Mouse (Mus musculus) limb, embryonic 13.5 days (tissue): ENCODE data around the gene Stk11. TPM values are rescaled to one million over a fixed set of nuclear protein-coding genes. Genes with fewer than 3 reads are reported as not detected.

Experiments used
- ATAC-seq: fragments of 200-750 bp; cut with Nextera tagmentation; 2 replicates; pipeline ENCODE4 v1.8.0; 2017; ENCODE audit warnings: low read depth, moderate number of reproducible peaks, moderate TSS enrichment; ENCODE audit not compliant: low FRiP score
- H3K27ac ChIP-seq: fragments of 300-500 bp; sonication (generic); 2 replicates; pipeline ENCODE4 v1.5.1; 2015; ENCODE audit warnings: inconsistent platforms, mild to moderate bottlenecking, moderate library complexity
- H3K27me3 ChIP-seq: fragments of 300-500 bp; sonication (generic); 2 replicates; pipeline ENCODE4 v1.6.1; 2015; ENCODE audit warnings: mild to moderate bottlenecking, inconsistent platforms
- H3K36me3 ChIP-seq: fragments of 300-500 bp; sonication (generic); 2 replicates; pipeline ENCODE4 v1.6.1; 2015; ENCODE audit warnings: inconsistent platforms, mild to moderate bottlenecking, moderate library complexity
- H3K4me1 ChIP-seq: fragments of 300-500 bp; sonication (generic); 2 replicates; pipeline ENCODE4 v1.6.1; 2015; ENCODE audit warnings: inconsistent platforms
- H3K4me2 ChIP-seq: fragments of 300-500 bp; sonication (generic); replicated peaks from 2 replicates; pipeline ENCODE4 v1.6.1; 2015; ENCODE audit warnings: inconsistent platforms, mild to moderate bottlenecking, moderate library complexity
- H3K4me3 ChIP-seq: fragments of 300-500 bp; sonication (generic); 2 replicates; pipeline ENCODE4 v1.5.1; 2015; ENCODE audit warnings: moderate library complexity, mild to moderate bottlenecking, inconsistent platforms
- H3K9ac ChIP-seq: fragments of 300-500 bp; sonication (generic); 2 replicates; pipeline ENCODE4 v1.6.1; 2015; ENCODE audit warnings: mild to moderate bottlenecking, inconsistent platforms
- H3K9me3 ChIP-seq: fragments of 300-500 bp; sonication (generic); 2 replicates; pipeline ENCODE4 v1.6.1; 2016; ENCODE audit warnings: inconsistent platforms
- WGBS: fragments of 180-500 bp; shearing (Covaris S2); methylation state at CpG from one replicate; pipeline ENCODE4 v1.1.7; 2015; 5-methylcytosine and 5-hydroxymethylcytosine counted together
- polyA plus RNA-seq: library from polyadenylated mRNA; unstranded; fragments of >200 nt; fragmentation: Nextera tagmentation; extraction: Ambion mirVana; gene quantifications from 2 replicates; pipeline ENCODE4 v1.2.1, GENCODE M21; 2015

Gene Stk11
- polyA plus RNA-seq, 1 experiment from 2014 or later = 17.4 TPM

DNA sequence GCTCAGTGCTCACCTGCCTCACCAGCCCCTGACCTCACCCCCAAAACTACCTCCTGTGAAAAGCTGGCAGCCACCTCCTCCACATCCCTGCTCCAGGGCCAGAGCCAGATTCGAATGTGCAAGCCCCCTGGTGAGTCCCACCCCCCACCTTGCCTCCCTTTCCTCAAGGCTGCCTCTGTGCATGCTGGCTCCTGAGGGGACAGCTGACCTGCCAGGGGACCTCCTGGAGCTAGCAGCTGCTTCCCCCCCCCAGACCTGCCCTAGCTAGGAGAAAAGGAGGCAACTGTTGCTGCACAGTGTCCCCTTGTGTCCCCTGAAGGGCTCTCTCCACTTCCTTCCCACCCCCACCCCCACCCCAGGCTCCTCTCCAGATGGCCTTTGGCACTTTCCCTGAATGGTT is 39.7 kb downstream of the Stk11 start:
- peak overlapping the region; percentile 61; the same call in 1 of the 2 replicates for H3K27ac ChIP-seq
- peaks cover 84% of the 10 kb centered on the region for H3K4me1 ChIP-seq
- WGBS = 43% methylated on average over 1 of the region's 1 CpGs
- peak overlapping the region; percentile 27; the same call in 1 of the 2 replicates for H3K4me2 ChIP-seq
- H3K9ac ChIP-seq = 0 out of 2 replicates have a peak overlapping the region, but pooled peaks have one; percentile 1
- 0 out of 2 replicates have a peak overlapping the region, but pooled peaks have one; percentile 1 for H3K4me3 ChIP-seq
- peaks cover 68% of the 10 kb centered on the region for H3K36me3 ChIP-seq
- H3K9me3 ChIP-seq = no peaks in the 10 kb centered on the region
- no peaks in the 10 kb centered on the region for H3K27me3 ChIP-seq
- no peak for ATAC-seq

DNA sequence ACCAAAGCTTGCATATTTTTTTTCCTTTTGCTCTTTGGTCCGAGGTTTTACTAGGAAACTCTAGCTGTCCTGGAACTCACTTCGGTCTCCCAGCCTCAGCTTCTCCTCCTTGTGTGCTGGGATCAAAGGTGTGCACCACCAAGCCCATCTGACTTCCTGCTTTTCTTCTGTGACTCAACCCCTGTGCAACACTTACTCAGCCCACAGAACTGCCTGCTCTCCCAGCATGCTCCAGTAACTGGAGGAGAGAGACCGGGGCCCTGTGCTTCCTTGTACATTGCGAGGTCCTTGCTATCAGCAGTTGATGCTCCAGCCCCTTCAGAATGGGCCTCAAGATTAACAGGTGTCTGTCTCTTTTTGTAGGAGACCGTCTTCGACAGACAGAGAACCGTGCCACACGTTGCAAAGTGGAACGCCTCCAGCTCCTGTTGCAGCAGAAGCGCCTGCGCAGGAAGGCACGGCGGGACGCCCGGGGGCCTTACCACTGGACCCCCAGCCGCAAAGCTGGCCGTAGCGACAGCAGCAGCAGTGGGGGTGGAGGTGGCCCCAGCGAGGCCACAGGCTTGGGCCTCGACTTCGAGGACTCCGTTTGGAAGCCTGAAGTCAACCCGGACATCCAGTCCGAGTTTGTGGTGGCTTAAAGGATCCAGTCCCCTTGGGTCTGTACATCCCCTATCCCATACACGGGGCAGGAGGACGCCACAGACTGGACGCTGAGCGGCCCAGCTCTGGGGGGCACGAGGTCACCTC is 40.6 kb downstream of the Stk11 start:
- H3K4me2 ChIP-seq = no peak overlapping the region
- H3K27me3 ChIP-seq = no peaks in the 10 kb centered on the region
- ATAC-seq = no peak
- peak overlapping the region; percentile 40 for H3K9ac ChIP-seq
- peaks cover 93% of the 10 kb centered on the region for H3K4me1 ChIP-seq
- no peak overlapping the region for H3K4me3 ChIP-seq
- H3K9me3 ChIP-seq = no peaks in the 10 kb centered on the region
- peak overlapping the region; percentile 88; the same call in 1 of the 2 replicates for H3K27ac ChIP-seq
- WGBS = 86% methylated on average over 29 of the region's 29 CpGs
- peaks cover 65% of the 10 kb centered on the region for H3K36me3 ChIP-seq

DNA sequence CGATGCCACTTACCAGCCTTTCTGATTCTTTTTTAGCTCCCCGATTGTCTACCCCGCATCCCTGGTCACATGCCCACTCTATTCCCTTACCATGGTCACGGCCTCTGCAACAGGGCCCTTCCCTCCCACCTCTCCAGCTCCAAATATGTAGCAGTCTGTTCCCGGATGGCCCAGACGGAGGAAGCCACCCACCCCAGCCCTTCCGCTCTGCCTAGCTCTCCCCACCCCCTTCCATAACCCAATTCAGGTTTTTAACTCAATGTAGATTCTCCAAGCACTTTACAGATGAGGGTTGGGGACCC is 41.1 kb downstream of the Stk11 start:
- no peaks in the 10 kb centered on the region for H3K27me3 ChIP-seq
- WGBS = 56% methylated on average over 7 of the region's 7 CpGs
- ATAC-seq = no peak
- H3K4me3 ChIP-seq = no peak overlapping the region
- H3K4me2 ChIP-seq = no peak overlapping the region
- H3K9me3 ChIP-seq = no peaks in the 10 kb centered on the region
- peaks cover 60% of the 10 kb centered on the region for H3K36me3 ChIP-seq
- peak overlapping the region; percentile 40; the same call in 1 of the 2 replicates for H3K9ac ChIP-seq
- peak overlapping the region; percentile 88; the same call in 1 of the 2 replicates for H3K27ac ChIP-seq
- peaks cover 95% of the 10 kb centered on the region for H3K4me1 ChIP-seq

DNA sequence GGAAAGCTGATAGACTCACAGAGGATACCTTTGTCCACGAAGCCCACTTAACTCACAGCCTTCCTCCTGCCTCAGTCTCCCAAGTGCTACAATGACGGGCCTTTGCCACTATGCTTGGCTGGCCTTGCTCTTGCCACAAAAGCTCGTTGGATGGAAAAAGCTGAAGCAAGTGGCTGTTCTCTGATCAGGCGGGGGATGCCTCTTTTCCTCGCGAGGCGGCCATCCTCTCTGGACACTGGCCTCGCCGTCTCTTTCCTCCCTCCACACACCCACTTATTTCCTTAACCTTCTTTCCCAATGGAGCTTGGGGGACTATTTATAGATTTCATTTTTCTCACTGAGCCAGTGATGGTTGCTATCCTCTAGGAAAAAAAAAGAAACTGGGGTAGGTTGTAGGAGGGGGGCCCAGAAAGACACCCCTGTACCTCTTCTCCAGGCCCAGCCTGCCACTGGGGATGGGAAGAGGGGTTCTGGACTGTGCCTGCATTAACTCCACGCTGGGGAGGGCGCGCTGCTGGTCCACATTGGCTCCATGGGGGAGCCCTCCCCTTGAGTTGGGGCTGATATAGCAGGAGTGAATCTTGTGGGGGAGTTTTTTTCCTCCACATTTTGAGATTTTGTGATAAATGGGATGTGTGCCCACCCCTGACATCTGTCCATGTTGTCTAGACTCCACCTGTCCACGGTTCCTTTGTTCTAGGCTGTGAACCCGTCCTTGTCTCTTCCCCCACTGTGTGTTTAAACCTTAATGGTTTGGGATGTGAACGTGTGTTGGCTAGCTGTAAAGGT is 41.7 kb downstream of the Stk11 start:
- 67% methylated on average over 15 of the region's 15 CpGs for WGBS
- H3K36me3 ChIP-seq = peaks cover 53% of the 10 kb centered on the region
- peak overlapping the region; percentile 75; the same call in 1 of the 2 replicates for H3K4me2 ChIP-seq
- H3K9ac ChIP-seq = 0 out of 2 replicates have a peak overlapping the region, but pooled peaks have one; percentile 40
- H3K9me3 ChIP-seq = no peaks in the 10 kb centered on the region
- peak overlapping the region; percentile 88 for H3K27ac ChIP-seq
- no peak for ATAC-seq
- peaks cover 95% of the 10 kb centered on the region for H3K4me1 ChIP-seq
- 0 out of 2 replicates have a peak overlapping the region, but pooled peaks have one; percentile 6 for H3K4me3 ChIP-seq
- H3K27me3 ChIP-seq = no peaks in the 10 kb centered on the region

DNA sequence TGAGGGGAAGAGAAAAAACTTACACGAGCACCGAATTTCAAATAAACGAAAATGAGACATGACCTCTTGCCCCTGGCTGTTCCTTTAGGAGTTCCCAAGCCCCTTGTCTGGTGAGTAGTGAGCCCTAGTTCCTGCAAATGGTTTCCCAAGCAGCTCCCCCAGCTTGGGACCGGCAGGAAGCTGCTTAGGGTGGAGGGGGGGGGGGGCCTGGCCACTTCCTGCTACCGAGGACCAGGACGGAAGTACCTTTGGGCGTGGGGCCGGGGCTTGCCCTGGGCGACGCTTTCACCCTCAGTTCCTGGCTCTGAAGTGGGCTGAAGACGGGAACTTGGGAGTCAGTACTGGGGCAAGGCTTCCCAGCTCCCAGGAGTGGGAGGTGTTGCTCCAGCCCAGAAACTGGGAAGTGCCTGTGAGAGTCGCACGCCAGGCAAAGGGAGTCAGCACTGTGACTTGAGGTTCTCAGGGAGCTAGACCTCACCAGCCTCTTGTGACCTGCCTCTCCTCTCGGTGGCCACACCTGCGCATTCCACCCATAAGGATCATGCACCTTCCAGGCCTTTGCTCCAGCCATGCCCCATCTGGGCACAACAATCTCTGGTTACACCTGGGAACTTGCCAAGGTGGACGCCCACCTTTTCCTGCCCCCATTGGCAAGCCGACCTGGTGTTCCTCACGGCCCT is 42.8 kb downstream of the Stk11 start:
- 7% methylated on average over 18 of the region's 18 CpGs for WGBS
- Histone ChIP-seq H3K36me3 (peaks cover 42% of the 10 kb centered on the region), H3K27ac (peak overlapping the region; percentile 88), H3K4me1 (peaks cover 91% of the 10 kb centered on the region), H3K27me3 (no peaks in the 10 kb centered on the region), H3K4me3 (peak overlapping the region; percentile 45), H3K4me2 (peak overlapping the region; percentile 75), H3K9ac (peak overlapping the region; percentile 31; the same call in 1 of the 2 replicates), H3K9me3 (no peaks in the 10 kb centered on the region)
- no peak for ATAC-seq

DNA sequence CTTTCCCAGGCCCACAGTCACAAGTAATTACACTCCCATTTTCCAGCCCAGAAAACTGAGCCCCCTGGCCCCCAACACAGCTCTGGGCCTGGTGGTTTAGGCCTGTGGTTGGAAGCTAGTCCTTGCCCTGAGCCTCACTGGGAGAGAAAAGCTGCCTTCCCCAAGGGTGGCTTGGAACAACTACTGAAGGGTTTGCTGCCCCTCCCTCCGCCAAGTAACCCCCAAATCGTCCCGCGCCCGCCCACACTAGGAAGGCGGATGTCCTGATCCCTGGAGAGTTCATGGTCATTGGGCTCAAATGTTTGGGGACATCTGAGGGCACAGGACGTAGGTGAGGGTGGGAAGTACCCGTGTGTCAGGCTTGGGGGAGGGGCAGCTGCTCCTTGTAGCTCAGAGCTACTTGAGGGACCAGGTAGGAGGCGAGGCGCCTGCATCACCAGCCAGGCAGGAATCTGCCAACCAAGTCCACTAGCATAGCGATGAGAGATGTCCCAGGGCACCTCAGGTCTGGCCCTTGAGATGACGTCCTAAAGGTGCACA is 43.5 kb downstream of the Stk11 start:
- peak overlapping the region; percentile 88 for H3K27ac ChIP-seq
- H3K9ac ChIP-seq = peak overlapping the region; percentile 31; the same call in 1 of the 2 replicates
- peaks cover 90% of the 10 kb centered on the region for H3K4me1 ChIP-seq
- H3K4me3 ChIP-seq = peak overlapping the region; percentile 45
- no peaks in the 10 kb centered on the region for H3K27me3 ChIP-seq
- 9% methylated on average over 12 of the region's 12 CpGs for WGBS
- H3K9me3 ChIP-seq = no peaks in the 10 kb centered on the region
- H3K36me3 ChIP-seq = peaks cover 36% of the 10 kb centered on the region
- ATAC-seq = no peak; the same call in 1 of the 2 replicates
- peak overlapping the region; percentile 75 for H3K4me2 ChIP-seq

DNA sequence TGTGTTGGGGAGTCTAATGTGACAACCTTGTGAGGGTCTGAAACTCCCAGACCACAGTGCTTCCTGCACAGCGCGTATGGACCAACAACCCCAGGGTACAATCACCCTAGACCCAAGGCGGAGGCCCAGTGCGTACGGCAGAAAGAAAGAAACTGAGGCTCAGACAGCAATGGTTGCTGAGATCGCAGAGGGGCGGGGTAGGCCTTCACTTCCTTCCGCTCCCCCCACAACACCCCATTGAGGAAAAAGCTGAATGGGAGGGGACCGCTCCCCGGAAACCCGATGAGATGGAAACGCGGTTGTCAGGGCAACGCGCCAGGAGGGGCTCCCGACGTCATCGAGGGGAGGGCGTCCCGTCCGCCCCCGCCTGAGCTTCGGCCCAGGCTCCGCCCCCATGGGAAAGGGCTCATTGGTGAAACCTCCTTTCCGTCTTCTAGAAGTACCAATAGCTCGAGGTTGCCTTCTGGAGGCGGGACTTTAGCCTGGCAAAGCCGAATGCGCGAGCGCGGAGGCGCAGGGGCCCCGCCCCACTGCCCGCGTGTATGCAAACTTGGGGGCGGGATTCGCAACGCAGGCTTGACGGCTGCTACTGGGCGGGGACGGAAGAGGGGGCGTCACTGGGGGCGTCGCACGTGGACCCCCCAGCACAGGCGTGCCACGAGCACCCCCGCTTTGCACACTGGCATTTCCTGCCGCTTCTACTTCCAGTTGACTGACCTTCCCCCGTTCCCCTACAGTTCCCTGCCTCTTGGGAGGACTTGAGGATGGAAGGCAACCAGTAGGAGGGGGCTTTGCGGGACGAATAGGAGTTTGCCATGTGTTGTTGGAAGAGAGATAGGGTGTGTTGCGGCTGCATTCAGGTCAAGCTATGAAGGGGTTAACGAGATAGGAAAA is 44.2 kb downstream of the Stk11 start:
- WGBS = under 1% methylated on average over 55 of the region's 55 CpGs
- H3K36me3 ChIP-seq = peaks cover 29% of the 10 kb centered on the region

DNA sequence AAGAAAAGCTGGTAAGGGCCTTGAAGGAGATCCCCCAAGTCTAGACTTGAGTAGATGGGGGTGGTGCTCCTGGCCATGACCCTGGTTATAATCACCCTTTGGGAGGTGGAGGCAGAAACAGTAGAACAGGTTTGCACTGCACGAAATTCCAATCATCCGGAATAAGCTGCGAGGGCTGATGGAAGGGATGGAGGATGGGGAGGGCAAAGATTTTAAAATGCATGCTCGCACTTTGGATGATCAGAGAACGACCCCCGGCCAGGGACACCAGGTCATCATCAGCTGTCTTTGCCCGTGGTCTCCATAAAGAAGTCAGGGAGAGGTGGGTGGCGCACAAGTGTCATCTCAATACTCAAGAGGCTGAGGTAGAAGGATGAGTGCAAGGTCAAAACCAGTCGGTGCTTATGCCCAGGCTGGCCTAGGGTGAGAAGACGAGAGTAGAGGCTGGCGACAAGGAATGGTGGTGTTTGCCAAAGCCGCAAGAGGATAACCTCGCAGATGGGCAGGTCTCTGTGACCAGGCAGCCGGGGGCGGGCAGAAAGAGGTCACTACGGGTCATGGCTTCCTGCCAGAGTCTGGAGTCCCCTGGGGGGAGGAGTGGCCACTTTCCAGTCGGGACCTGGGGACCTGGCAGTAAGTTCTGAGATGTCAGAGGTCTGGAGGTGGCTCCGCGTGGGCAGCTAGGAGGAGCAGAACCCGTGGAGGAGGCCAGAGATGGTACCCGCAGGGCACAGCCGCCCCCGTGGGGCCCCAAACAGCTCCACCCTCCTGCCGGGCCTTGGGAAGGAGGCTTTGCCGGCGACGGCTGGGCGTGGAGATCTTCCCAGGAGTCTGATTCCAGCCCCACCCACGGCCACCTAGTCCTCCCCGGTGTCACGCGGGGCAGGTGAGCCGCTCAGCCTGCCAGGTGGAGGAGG is 45.1 kb downstream of the Stk11 start:
- Histone ChIP-seq H3K4me1 (peaks cover 88% of the 10 kb centered on the region), H3K9me3 (no peaks in the 10 kb centered on the region), H3K27me3 (no peaks in the 10 kb centered on the region), H3K9ac (peak overlapping the region; percentile 62), H3K4me3 (peak overlapping the region; percentile 45), H3K36me3 (peaks cover 20% of the 10 kb centered on the region), H3K4me2 (peak overlapping the region; percentile 75), H3K27ac (peak overlapping the region; percentile 94)
- no peak for ATAC-seq
- WGBS = 2% methylated on average over 33 of the region's 33 CpGs

More for the DNA sequence above, 44.2 kb downstream of the Stk11 start:
- Histone ChIP-seq H3K4me3 (peak overlapping the region; percentile 45), H3K9ac (peak overlapping the region; percentile 31), H3K4me2 (peak overlapping the region; percentile 75), H3K4me1 (peaks cover 90% of the 10 kb centered on the region), H3K9me3 (no peaks in the 10 kb centered on the region), H3K27ac (peak overlapping the region; percentile 94), H3K27me3 (no peaks in the 10 kb centered on the region)
- ATAC-seq = peak; percentile 77

DNA sequence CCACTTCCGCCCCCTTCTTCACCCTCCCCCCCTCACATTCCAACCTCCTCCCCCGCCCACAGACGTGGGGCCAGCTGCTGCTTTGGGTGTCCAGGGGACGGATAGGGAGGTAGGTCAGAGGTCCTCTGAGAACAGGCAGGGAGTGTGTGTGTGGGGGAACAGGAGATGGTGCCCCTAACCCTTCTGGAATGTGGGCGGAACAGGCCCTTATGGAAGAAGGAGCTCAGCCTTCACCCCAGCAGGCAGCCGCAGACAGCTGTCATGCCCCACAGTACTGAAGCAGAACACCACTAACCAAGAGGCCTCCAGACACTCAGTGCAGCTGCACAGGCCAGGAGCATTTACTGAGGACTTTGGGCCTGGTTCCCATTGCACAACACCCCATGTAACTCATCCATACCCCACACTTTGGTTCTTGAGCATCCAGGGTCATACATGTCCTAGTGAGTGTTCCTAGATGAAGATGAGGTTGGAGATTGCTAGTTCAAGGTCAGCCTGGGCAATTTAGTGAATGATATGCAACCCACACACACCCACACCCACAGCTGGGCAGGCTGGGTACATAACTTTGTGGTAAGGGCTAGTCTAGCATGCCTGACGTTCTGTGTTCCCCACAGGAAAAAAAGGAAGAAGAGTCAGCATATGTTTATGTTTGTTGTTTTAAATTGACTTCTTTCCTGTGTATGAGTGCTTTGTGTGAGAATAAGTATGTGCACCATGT is 46.1 kb downstream of the Stk11 start:
- ATAC-seq = peak; percentile 12
- Histone ChIP-seq H3K4me3 (peak overlapping the region; percentile 45), H3K9ac (peak overlapping the region; percentile 62; the same call in 1 of the 2 replicates), H3K9me3 (no peaks in the 10 kb centered on the region), H3K27ac (peak overlapping the region; percentile 94), H3K4me2 (peak overlapping the region; percentile 75), H3K4me1 (peaks cover 85% of the 10 kb centered on the region), H3K36me3 (peaks cover 10% of the 10 kb centered on the region), H3K27me3 (no peaks in the 10 kb centered on the region)
- WGBS = 12% methylated on average over 7 of the region's 7 CpGs

DNA sequence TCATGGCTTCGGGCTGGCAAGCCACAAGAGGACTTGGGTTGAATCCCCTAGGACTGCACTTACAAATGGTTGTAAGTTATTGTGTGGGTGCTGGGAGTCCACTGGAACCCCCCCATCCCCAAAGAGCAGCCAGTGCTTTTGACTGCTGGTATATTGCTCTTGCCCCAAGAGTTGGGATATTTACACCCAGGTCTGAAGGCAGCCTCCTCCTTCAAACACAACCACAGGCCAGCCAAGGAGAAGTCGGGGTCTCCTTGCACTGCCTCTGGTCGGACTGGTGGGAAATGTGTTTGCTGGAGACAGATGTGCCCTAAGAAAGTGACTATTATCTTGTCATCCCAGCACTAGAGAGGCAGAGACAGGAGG is 46.6 kb downstream of the Stk11 start:
- H3K4me2 ChIP-seq = peak overlapping the region; percentile 1; the same call in 1 of the 2 replicates
- peaks cover 85% of the 10 kb centered on the region for H3K4me1 ChIP-seq
- H3K4me3 ChIP-seq = no peak overlapping the region
- no peak overlapping the region for H3K9ac ChIP-seq
- no peak for ATAC-seq
- H3K9me3 ChIP-seq = no peaks in the 10 kb centered on the region
- H3K27me3 ChIP-seq = no peaks in the 10 kb centered on the region
- peak overlapping the region; percentile 94; the same call in 1 of the 2 replicates for H3K27ac ChIP-seq
- peaks cover 5% of the 10 kb centered on the region for H3K36me3 ChIP-seq
- 78% methylated on average over 3 of the region's 3 CpGs for WGBS
